Mouse (Mus musculus) neural tube, embryonic 14.5 days (tissue): ENCODE results near the gene Pdzd2. TPM values are rescaled to one million over a fixed set of nuclear protein-coding genes. Genes with fewer than 3 reads are reported as not detected.
A peak's percentile ranks its signal among the peaks of the same experiment; 100 is the strongest.

Source experiments
- ATAC-seq: fragments of 200-750 bp; cut with Nextera tagmentation; 2 replicates; pipeline ENCODE4 v1.8.0; 2017; ENCODE audit warnings: low read depth, mild to moderate bottlenecking, moderate TSS enrichment, moderate library complexity
- H3K27ac ChIP-seq: fragments of 300-500 bp; sonication (generic); 2 replicates; pipeline ENCODE4 v1.5.1; 2014; ENCODE audit warnings: low read depth, mild to moderate bottlenecking, control low read depth, low read length, moderate library complexity, mixed read lengths
- H3K27me3 ChIP-seq: fragments of 300-500 bp; sonication (generic); 2 replicates; pipeline ENCODE4 v1.6.1; 2014; ENCODE audit warnings: low read length; ENCODE audit not compliant: control insufficient read depth, insufficient read depth
- H3K36me3 ChIP-seq: fragments of 300-500 bp; sonication (generic); 2 replicates; pipeline ENCODE4 v1.6.1; 2014; ENCODE audit warnings: low read length, mixed read lengths; ENCODE audit not compliant: control insufficient read depth, insufficient read depth
- H3K4me1 ChIP-seq: fragments of 300-500 bp; sonication (generic); 2 replicates; pipeline ENCODE4 v1.6.1; 2014; ENCODE audit warnings: low read length; ENCODE audit not compliant: control insufficient read depth, insufficient read depth
- H3K4me2 ChIP-seq: fragments of 300-500 bp; sonication (generic); 2 replicates; pipeline ENCODE4 v1.6.1; 2014; ENCODE audit warnings: mild to moderate bottlenecking, low read depth, low read length, control low read depth
- H3K4me3 ChIP-seq: fragments of 300-500 bp; sonication (generic); 2 replicates; pipeline ENCODE4 v1.5.1; 2014; ENCODE audit warnings: low read depth, low read length, control low read depth, mixed read lengths
- H3K9ac ChIP-seq: fragments of 300-500 bp; sonication (generic); replicated peaks from 2 replicates; pipeline ENCODE4 v1.6.1; 2014; ENCODE audit warnings: low read depth, mild to moderate bottlenecking, control low read depth, low read length, mixed read lengths
- H3K9me3 ChIP-seq: fragments of 300-500 bp; sonication (generic); 2 replicates; pipeline ENCODE4 v1.6.1; 2016; ENCODE audit warnings: low read length; ENCODE audit not compliant: control insufficient read depth
- WGBS: fragments of 180-500 bp; shearing (Covaris S2); extraction: QIAGEN DNeasy Blood & Tissue Kit; methylation state at CpG from one replicate; pipeline ENCODE4 v1.1.7; 2014; 5-methylcytosine and 5-hydroxymethylcytosine counted together
- polyA plus RNA-seq: library from polyadenylated mRNA; unstranded; fragments of >200 nt; fragmentation: Nextera tagmentation; extraction: Ambion mirVana; gene quantifications from 2 replicates; pipeline ENCODE4 v1.2.1, GENCODE M21; 2014

Gene Pdzd2
- polyA plus RNA-seq, 1 experiment from 2014 or later = 16.6 TPM

- Histone ChIP-seq H3K4me3 (no peak overlapping the region), H3K4me1 (no peaks in the 10 kb centered on the region), H3K36me3 (no peaks in the 10 kb centered on the region), H3K9ac (no peak overlapping the region), H3K27me3 (no peaks in the 10 kb centered on the region), H3K9me3 (no peaks in the 10 kb centered on the region), H3K4me2 (no peak overlapping the region), H3K27ac (no peak overlapping the region)
- ATAC-seq = no peak
- 81% methylated on average over 9 of the region's 9 CpGs for WGBS
Measured at GRCm38 (mm10) chr15:12513526-12513925, 226.2 kb downstream of the Pdzd2 start.

- H3K27me3 ChIP-seq = no peaks in the 10 kb centered on the region
- H3K36me3 ChIP-seq = no peaks in the 10 kb centered on the region
- no peak overlapping the region for H3K27ac ChIP-seq
- H3K4me3 ChIP-seq = no peak overlapping the region
- 0 out of 2 replicates have a peak, but pooled peaks cover 9% of the 10 kb centered on the region for H3K4me1 ChIP-seq
- no peak for ATAC-seq
- H3K9me3 ChIP-seq = no peaks in the 10 kb centered on the region
- no peak overlapping the region for H3K4me2 ChIP-seq
- 94% methylated on average over 10 of the region's 10 CpGs for WGBS
- no peak overlapping the region for H3K9ac ChIP-seq
Measured at GRCm38 (mm10) chr15:12508765-12509377, 230.9 kb downstream of the Pdzd2 start.

GRCm38 (mm10) chr15:12507523-12507922 is 232.2 kb downstream of the Pdzd2 start:
- Histone ChIP-seq H3K36me3 (no peaks in the 10 kb centered on the region), H3K9me3 (no peaks in the 10 kb centered on the region)

GRCm38 (mm10) chr15:12506514-12506913 is 233.2 kb downstream of the Pdzd2 start:
- ATAC-seq = peak; percentile 29; the same call in 1 of the 2 replicates
- Histone ChIP-seq H3K9me3 (no peaks in the 10 kb centered on the region), H3K4me3 (no peak overlapping the region), H3K4me1 (0 out of 2 replicates have a peak, but pooled peaks cover 9% of the 10 kb centered on the region), H3K9ac (no peak overlapping the region), H3K4me2 (no peak overlapping the region), H3K36me3 (no peaks in the 10 kb centered on the region), H3K27ac (no peak overlapping the region; the same call in 1 of the 2 replicates), H3K27me3 (no peaks in the 10 kb centered on the region)
- 66% methylated on average over 10 of the region's 10 CpGs for WGBS

More at GRCm38 (mm10) chr15:12507523-12507922, 232.2 kb downstream of the Pdzd2 start:
- Histone ChIP-seq H3K27ac (no peak overlapping the region), H3K4me2 (no peak overlapping the region), H3K4me3 (no peak overlapping the region), H3K4me1 (0 out of 2 replicates have a peak, but pooled peaks cover 9% of the 10 kb centered on the region), H3K27me3 (no peaks in the 10 kb centered on the region), H3K9ac (no peak overlapping the region)
- 86% methylated on average over 4 of the region's 4 CpGs for WGBS
- no peak for ATAC-seq

GRCm38 (mm10) chr15:12506085-12506484 is 233.6 kb downstream of the Pdzd2 start:
- ATAC-seq = peak; percentile 84
- Histone ChIP-seq H3K4me2 (no peak overlapping the region), H3K27ac (no peak overlapping the region)

GRCm38 (mm10) chr15:12505556-12505955 is 234.2 kb downstream of the Pdzd2 start:
- 0 out of 2 replicates have a peak, but pooled peaks cover 9% of the 10 kb centered on the region for H3K4me1 ChIP-seq
- no peak overlapping the region; the same call in 1 of the 2 replicates for H3K27ac ChIP-seq
- peak; percentile 8; the same call in 1 of the 2 replicates for ATAC-seq
- H3K9me3 ChIP-seq = no peaks in the 10 kb centered on the region
- no peak overlapping the region for H3K9ac ChIP-seq
- no peak overlapping the region for H3K4me3 ChIP-seq
- no peaks in the 10 kb centered on the region for H3K36me3 ChIP-seq
- 36% methylated on average over 11 of the region's 11 CpGs for WGBS
- no peaks in the 10 kb centered on the region for H3K27me3 ChIP-seq
- no peak overlapping the region for H3K4me2 ChIP-seq

More at GRCm38 (mm10) chr15:12506085-12506484, 233.6 kb downstream of the Pdzd2 start:
- H3K27me3 ChIP-seq = no peaks in the 10 kb centered on the region
- H3K4me1 ChIP-seq = 0 out of 2 replicates have a peak, but pooled peaks cover 9% of the 10 kb centered on the region
- H3K4me3 ChIP-seq = no peak overlapping the region
- 33% methylated on average over 4 of the region's 4 CpGs for WGBS
- no peaks in the 10 kb centered on the region for H3K9me3 ChIP-seq
- H3K9ac ChIP-seq = no peak overlapping the region
- H3K36me3 ChIP-seq = no peaks in the 10 kb centered on the region

GRCm38 (mm10) chr15:12503907-12504306 is 235.8 kb downstream of the Pdzd2 start:
- no peak overlapping the region for H3K4me3 ChIP-seq
- no peaks in the 10 kb centered on the region for H3K27me3 ChIP-seq
- WGBS = 90% methylated on average over 9 of the region's 9 CpGs
- H3K36me3 ChIP-seq = no peaks in the 10 kb centered on the region
- 0 out of 2 replicates have a peak, but pooled peaks cover 9% of the 10 kb centered on the region for H3K4me1 ChIP-seq
- no peaks in the 10 kb centered on the region for H3K9me3 ChIP-seq
- H3K4me2 ChIP-seq = no peak overlapping the region
- no peak overlapping the region for H3K27ac ChIP-seq
- no peak for ATAC-seq
- no peak overlapping the region for H3K9ac ChIP-seq

- Histone ChIP-seq H3K36me3 (no peaks in the 10 kb centered on the region), H3K27me3 (no peaks in the 10 kb centered on the region), H3K4me3 (no peak overlapping the region), H3K9ac (no peak overlapping the region), H3K9me3 (no peaks in the 10 kb centered on the region), H3K4me2 (no peak overlapping the region), H3K27ac (no peak overlapping the region), H3K4me1 (0 out of 2 replicates have a peak, but pooled peaks cover 9% of the 10 kb centered on the region)
- ATAC-seq = no peak
- 74% methylated on average over 13 of the region's 13 CpGs for WGBS
Measured at GRCm38 (mm10) chr15:12501924-12502548, 237.7 kb downstream of the Pdzd2 start.

- Histone ChIP-seq H3K4me3 (no peak overlapping the region), H3K4me1 (0 out of 2 replicates have a peak, but pooled peaks cover 2% of the 10 kb centered on the region), H3K4me2 (no peak overlapping the region), H3K9me3 (no peaks in the 10 kb centered on the region), H3K36me3 (no peaks in the 10 kb centered on the region), H3K27ac (no peak overlapping the region), H3K27me3 (no peaks in the 10 kb centered on the region), H3K9ac (no peak overlapping the region)
- 69% methylated on average over 4 of the region's 4 CpGs for WGBS
- no peak for ATAC-seq
Measured at GRCm38 (mm10) chr15:12500674-12501073, 239.1 kb downstream of the Pdzd2 start.
